Mouse (Mus musculus) left cerebral cortex, postnatal 4 days (tissue): ENCODE measurements around the gene Mturn. TPM values are rescaled to one million over a fixed set of nuclear protein-coding genes. Genes with fewer than 3 reads are reported as not detected.

Experiments
- DNase-seq: peaks from one replicate; pipeline ENCODE4 v3.0.0-alpha.2; 2022
- intact Hi-C: fragments of 180-260 bp; cut with DNase I; formaldehyde crosslinking; loops from one replicate; pipeline ENCODE4 v1.15.1; 2025
- total RNA-seq, 2 experiments: library from RNA; stranded (reverse); gene quantifications; 2 replicates each; pipeline ENCODE4 v1.2.3; 2021

The Mturn gene
- total RNA-seq, 2 experiments from 2014 or later = 269 to 288 TPM

DNA sequence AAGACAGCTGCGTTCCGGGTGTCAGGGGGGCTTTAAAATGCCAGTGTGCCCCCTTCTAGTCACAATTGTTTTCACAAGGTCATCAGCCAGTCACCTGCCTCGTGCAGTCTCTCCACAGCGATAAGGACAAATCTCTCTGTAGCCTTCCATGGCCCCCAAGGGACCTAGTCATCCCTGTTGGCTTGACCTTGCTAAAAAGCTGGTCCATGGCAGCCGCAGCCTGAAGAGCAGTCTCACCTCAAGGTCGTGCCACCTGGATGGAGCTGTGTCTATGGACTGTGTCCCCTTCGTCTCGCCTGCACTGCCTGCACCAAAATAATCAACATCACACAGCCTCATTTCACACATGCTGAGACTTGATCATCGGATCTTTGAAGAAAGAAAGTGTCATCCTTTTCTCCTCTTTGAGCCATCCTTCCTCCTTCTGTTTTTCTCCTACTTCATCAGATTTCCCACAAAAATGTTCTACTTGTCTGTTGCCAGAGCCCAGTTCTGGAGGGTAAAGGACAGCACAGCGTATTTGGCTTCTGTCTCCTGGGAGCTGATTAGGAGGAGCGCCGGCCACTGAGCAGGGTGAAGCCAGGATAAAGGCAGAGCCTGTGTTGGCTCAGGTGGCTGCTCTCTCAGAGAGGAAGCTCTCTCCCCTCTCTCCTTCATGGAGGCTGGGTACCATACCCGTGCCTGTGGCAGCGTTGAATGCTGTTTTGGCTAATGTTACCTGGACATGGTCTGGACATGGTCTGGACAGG, 10.1 kb downstream of the Mturn start:
- intact Hi-C loops = no loop called here

DNA sequence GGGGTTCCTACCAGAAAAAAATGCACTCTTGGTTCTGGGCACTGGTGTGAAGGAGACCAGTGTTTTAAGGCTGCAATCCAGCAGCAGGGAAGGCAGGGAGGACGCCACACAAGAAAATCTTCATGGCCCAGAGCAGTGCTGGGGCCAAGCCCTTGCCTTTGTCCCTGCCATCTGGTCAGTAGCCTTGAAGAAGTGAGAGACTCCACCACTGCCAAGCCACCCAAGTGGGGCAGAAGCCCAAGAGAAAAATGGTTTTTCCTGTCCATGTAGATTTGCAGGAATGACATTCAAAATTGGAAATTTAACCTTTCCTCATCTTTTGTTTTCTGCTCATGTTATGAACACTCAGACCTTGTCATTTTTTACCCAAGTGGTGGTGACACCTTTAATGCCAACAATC, 10.8 kb downstream of the Mturn start:
- intact Hi-C loops = no loop called here
- DNase-seq = no peak

More for the DNA sequence above, 10.1 kb downstream of the Mturn start:
- DNase-seq = no peak

DNA sequence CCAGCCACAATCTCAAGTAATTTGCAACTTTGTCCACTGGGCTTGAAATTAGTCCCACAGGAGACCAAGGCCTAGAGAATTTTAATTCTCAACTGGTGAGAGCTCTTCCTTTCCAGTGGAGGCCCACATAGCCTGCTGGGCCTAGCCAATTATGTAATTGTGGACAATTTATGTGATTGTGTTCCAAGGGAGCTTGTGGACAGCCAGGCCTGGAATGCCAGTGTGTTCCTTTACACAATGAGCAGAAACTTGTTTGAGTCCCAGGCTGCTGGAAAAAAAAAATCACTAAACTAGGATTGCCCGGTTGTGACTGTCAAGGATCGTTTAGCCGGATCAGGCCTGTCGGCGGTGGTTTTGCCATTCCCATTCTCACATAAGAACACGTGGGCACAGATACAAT, 11.9 kb downstream of the Mturn start:
- intact Hi-C loops = no loop called here
- no peak for DNase-seq

DNA sequence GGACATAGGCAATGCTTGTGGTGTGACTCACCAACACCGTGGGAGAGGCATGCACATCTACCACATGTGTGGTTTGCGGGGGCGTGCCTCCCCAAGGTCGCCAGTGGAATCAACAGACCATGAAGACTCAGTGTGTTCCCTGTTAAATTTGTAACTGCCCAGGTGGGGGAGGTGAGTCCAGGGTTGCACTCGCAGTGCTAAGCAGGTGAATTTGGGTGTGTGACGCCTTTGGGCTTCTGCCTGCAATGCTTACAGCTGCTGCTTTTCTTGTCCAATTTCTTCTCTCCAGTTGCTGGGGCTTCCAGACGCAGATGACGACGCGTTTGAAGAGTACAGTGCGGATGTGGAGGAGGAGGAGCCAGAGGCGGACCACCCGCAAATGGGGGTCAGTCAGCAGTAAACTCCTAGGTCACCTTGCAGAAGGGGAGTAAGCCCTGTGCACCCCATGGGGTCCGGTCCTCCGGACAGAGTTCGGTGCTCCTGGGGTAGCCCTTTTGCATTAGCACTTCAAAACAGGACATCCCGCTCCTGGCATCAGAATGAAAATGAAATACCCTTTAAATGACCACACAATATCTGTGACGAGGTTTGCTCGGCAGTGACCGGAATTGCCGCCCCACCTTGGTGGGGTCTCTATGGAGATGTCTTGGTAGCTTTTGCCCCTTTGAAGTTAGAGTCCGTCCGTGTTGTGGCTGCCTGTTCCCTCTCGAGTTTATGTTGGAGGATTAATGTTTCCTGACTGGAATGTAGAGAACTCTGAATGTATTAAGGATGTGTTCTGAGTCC, 17.5 kb downstream of the Mturn start:
- intact Hi-C loops = no loop called here
- DNase-seq = peak; percentile 19

DNA sequence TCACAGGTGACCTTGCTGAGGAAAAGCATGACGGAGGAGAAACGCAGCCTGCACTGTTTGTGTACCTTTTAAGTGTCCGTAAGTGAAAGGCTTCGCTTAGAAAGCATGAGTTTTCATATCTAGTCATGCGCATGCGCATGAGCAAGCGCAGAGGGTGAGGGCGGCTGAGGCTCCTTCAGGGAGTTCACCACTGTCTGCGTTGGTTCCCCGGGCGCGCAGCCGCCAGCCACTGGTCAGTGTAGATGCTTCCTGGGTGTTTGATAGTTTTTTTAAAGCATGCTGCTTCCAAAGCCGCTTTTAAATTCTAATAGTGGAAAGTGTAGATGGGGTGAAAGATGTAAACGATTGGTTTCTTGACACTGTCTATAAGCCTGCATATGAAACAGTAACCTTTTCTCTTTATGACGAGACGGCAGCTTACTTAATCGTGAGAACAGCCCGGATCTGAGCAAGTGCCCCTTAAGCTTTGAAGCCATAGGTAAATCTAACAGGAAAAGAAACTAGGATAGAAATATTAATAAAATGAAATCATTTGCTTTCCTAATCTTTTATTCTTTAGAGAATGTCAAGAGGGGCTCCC, 18.1 kb downstream of the Mturn start:
- DNase-seq = peak; percentile 69
- intact Hi-C loops = loop anchor here (5.0 to 10.0 kb wide), 3 partner anchors 118 to 468 kb away; partner anchors contain the start of genes Ggct and Znrf2

DNA sequence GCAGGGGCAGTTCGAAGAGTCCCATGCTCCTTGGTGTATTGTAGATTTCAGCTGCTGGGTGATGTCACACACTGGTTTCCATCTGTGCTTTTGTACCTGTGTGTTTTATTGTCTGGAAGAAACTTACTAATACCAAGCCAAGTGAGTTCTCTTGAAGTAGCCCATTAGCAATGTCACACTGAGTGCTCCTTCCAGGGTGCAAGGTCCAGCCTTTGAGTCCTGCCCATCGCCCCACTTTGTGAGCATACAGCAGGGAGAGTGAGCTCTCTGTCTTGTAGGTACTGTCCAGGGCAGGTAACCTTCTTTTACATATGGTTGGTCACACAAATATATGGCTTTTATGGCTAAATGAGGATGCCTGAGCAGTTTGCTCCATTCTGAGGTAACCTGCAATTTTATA, 19.1 kb downstream of the Mturn start:
- no peak for DNase-seq

DNA sequence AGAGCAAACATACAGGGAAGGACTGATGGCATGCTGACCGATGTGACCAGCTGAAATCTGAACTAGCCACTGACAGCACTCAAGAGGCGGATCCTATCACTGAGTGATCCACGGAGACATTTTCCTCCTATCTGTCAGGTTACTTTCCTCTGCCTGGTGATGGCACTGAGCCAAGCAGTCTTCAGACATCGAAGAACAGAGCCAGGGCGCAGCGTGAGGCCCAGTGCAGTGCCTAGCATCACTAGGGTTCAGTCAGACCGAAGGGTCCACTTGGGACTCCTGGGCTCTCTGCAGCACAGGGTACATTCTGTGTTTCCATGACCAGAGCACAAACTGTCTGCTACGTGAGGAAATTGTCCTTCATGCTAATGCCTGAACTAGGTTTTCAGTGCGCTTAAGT, 20.5 kb downstream of the Mturn start:
- intact Hi-C loops = loop anchor here (5.0 to 10.0 kb wide), 3 partner anchors 115 to 465 kb away; partner anchors contain the start of genes Ggct and Znrf2

More for the DNA sequence above, 19.1 kb downstream of the Mturn start:
- intact Hi-C loops = loop anchor here (5.0 to 10.0 kb wide), 3 partner anchors 117 to 467 kb away; partner anchors contain the start of genes Ggct and Znrf2

DNA sequence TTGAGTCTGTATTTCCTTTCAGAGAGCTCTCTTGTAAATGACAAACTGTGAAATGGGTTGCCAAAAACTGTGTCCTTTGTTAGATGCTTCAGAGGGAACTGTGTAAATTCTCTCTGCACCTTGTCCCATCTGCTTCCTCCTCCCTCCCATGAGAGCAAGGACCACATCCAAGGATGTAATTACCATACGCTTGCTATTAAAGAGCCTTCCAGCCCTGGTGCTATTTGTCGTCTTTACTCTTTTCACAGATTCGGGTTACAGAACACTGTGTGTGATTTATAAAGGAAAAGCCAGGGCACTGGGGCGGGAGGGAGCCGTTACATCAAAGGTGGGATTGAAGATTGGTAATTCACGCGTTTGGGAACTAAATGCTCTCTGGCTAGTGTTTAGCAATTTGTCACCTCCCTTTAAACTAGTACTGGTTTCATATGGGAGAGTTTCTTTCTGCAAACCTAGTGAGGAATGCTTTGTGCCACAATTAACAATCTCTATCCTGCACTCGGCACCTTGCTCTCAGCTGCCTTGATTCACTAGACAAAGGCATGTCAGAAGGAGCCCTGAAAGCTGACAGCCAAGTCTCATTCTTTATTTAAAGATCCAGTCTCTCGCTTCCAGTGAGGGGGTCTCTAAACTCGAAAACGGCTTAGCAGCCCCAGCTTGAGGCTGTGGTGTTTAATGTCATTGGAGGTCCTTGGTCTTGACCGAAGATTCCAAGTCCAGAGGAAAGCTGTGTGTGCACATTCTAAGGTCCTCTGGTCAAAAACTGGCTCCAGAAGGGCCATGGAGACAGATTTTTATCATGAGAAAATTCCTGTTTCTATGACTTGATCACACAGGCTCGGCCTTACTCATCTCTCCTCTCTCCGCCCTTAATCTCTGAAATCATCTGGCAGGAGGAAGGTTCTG, 22.5 kb downstream of the Mturn start:
- DNase-seq = no peak
- intact Hi-C loops = loop anchor here (5.0 to 10.0 kb wide), 3 partner anchors 113 to 463 kb away; partner anchors contain the start of genes Ggct and Znrf2

More for the DNA sequence above, 20.5 kb downstream of the Mturn start:
- DNase-seq = peak; percentile 53

DNA sequence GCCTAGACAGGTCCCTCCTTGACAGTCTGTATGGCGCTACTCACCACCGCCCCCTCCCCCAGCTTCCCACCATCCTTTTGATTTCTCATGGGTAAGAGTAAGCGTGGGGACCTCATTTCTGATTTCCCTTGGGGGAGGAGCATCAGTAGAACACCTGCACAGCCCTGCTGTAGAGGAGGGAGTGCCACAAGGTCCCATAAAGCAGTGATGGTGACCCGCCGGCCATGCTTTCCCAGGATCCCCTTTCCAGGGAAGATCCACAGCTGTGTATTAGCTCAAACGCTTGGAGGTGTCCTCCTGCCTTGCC, 23.1 kb downstream of the Mturn start:
- intact Hi-C loops = loop anchor here (5.0 to 10.0 kb wide), 3 partner anchors 113 to 463 kb away; partner anchors contain the start of genes Ggct and Znrf2
- no peak for DNase-seq

DNA sequence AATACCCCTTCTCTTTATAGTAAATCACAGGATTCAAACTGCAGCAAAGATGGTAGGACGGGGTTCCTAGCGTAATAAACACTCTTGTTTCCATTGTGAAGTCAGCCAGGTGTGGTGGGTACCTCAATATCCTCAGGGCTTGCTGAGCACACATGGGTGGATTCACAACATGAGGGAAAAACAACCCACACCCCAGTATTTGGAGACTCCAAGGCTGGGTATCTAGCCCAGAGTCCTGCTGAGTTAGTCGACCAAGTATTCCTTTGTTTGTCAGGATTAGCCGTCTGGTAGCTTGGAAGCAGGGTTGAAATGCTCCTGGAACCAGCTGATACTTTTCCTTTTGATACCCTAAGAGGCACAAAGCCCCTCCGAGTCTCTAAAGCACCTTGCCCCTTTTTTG, 23.4 kb downstream of the Mturn start:
- DNase-seq = no peak
- intact Hi-C loops = loop anchor here (5.0 to 10.0 kb wide), 3 partner anchors 112 to 462 kb away; partner anchors contain the start of genes Ggct and Znrf2

DNA sequence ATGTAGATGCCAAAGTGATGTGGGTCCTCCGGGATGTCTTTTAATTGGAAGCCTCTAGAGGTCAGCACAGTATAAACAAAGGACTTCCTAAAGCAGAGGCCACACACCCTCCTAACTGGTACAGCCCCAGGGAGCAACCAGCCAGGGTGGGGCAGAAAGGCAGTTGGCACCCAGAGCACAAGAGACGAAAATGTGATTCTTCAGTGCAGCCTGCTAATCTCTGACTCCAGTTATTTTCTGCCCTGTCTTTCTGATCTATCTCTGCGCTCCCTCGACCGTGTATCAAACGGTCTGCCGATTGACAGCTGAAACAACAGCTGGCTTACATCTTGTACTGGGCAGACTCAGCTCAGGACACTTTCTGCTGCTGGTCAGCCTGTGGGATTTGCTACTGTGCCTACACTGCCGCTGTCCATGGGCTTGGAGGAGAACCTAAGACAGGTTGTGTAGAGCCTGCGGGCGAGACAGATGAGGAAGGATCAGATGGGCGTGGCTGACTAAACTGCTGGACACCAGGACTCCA, 24.0 kb downstream of the Mturn start:
- intact Hi-C loops = loop anchor here (10.0 kb wide), 1 partner anchor 289 kb away; the partner anchor contains the start of gene Ggct
- DNase-seq = peak; percentile 64

DNA sequence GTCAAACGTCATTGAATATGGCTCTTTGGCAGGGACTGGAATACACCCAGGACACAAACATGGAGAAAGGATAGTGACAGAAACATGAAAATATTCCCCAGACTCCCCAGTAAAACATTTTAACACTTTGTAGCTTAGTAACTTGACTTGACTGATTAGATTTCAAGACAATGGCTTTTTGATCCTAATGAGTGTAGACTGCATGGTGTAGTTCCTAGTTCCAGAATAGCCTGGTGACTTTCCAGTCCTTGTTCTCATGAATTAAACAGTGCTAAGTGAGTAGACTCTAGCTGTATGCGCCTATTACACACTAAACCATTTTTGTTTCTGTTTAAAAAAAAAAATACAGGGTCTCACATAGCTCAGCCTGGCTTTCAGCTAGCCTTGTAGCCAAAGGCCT, 24.7 kb downstream of the Mturn start:
- intact Hi-C loops = loop anchor here (10.0 kb wide), 1 partner anchor 289 kb away; the partner anchor contains the start of gene Ggct
- no peak for DNase-seq

DNA sequence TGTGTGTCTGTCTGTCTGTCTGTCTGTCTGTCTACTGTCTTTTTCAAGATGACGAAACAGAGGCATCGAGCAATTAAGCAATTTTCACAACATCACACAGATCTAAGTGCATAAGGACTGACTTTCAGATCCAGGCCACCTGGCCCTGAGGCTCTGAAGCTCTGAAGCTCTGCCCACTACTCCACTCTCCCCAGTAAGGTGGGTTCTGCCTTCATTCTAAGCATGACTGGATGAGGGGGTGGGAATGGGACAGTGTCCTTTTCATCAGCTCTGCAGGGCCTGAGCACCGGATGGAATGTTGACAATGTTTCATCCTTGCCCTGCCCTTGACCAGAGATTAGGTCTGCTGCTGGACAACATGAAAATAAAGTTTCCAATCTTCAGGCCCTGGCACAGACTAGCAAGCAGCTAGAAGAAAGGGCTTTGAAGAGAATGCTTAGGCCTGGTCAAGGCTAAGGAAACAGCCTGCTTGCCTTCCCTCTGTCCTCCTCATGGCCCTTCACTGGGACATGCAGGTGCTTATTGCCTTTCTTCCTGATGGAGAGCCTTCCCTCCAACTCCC, 25.3 kb downstream of the Mturn start:
- DNase-seq = no peak
- intact Hi-C loops = loop anchor here (10.0 kb wide), 1 partner anchor 288 kb away; the partner anchor contains the start of gene Ggct

DNA sequence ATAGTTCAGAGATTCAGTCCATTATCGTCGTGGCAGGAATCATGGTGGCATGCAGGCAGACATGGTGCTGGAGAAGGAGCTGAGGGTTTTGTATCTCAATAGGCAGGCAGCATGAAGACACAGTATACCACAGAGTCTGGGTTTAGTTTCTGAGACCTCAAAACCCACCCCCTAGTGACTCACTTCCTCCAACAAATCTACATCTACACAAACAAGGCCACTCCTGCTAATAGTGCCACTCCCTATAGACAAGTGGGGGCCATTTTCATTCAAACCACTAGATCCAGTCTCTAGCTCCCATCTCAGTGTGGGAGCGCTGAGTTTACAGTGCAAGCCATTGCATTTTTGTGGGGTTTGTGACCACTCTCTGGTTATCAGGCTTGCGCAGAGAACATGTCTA, 27.2 kb downstream of the Mturn start:
- intact Hi-C loops = loop anchor here (10.0 kb wide), 1 partner anchor 286 kb away; the partner anchor contains the start of gene Ggct
- no peak for DNase-seq

DNA sequence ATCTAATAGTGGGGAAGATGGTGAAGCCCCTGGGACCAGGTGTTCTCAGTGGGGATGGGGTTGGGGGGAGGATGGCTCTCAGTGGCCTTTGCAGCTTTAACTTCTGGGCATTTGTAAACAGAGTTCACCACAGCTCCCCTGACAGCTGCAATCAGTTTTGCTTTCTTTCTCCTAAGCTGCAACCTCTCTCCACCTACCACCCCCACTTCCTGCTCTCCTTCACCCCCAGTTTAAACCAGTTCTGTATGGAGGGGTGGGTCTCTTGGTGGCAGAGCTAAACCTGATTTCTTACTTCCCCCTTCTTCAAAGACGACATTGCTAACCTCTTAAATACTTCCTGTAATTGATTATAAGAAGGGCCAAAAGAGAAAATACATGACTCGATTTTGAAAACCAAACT, 34.3 kb downstream of the Mturn start:
- DNase-seq = no peak

DNA sequence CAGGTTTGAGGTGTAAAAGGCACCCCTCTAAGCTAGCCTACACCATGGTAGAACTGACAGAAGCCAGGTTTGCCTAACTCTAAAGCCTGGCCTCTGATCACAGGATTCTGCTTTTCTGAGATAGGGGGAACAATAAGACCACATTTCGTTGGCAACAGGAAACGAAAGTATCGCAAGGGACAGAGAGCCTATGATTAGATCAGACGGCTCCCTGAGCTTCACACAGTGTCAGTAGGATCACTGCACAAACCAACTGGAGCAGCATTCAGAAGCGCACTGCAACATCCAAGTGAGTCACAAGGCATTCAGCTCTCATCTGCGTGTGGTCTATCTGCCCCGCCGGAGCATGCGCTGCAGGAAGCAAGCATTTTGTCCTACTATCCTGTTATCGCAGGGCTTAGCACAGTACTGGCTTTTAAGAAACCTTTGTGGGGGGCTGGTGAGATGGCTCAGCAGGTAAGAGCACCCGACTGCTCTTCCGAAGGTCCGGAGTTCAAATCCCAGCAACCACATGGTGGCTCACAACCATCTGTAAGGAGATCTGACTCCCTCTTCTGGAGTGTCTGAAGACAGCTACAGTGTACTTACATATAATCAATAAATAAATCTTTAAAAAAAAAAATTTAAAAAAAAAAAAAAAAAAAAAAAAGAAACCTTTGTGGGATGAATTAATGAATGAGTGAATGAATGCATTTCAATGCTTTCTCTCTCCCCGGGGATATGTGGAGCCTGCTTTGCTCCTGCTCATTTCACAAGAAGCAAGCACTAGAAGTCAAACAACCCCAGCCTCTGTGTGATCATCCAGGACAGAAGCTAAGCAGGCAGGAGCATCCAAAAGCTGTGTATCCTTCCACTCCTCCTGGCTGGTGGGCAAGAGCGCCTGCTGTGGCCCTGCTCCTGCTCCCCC, 37.6 kb downstream of the Mturn start:
- intact Hi-C loops = no loop called here
- peak; percentile 25 for DNase-seq

More for the DNA sequence above, 34.3 kb downstream of the Mturn start:
- intact Hi-C loops = no loop called here

DNA sequence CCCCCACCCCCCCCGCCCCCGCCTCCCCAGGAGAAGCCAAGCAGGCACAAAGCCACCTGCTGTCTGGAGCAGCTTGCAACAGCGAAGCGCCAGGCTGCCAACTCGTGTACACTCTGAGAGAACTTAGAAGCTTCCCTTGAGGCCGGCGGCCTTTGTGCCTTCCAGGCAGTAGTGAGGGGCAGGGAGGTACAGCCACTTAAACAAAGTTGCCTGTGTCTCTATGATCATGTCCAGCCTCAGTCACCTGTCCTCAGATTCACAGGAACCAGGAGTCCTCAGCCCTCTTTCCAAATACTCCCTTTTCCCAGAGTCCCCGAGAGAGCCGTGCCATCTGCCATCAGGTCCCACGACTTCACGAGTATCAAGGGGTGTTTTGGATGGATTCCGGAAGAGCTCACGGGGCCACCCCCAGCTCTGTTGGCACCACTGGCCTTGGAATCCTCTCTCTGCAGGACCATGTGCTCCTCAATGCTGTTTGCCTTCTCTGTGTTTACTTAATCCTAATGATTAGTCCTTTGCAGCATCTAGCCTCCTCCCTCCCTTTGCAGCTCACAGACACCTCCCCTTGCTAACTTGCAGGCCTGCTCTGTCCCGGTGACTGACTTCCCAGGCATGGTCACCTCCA, 38.4 kb downstream of the Mturn start:
- intact Hi-C loops = loop anchor here (5.0 kb wide), 1 partner anchor 83 kb away; no protein-coding TSS in a partner anchor
- DNase-seq = peak; percentile 79
